ENCODE assay signal across 8 mouse cellular contexts in the genomic region with DNA sequence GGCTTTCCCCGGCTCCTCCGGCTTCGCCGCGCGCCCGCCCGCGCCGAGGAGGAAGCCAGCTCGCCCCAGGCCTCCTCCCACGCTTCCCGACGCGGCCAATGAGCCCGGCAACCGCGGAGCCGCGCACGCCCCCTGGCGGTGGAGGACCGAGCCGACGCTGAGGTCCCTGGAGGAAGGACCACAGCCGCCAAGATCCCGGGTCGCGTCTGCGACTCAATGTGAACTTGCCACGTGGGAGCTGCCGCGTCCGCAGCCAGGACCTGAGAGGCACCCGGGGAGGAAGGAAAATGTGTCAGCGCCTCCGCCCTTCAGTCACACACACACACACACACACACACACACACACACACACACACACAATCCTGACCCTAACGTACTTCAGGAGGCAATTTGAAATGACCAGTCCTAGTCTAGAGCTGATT. TPM values are rescaled to one million over a fixed set of nuclear protein-coding genes. Genes with fewer than 3 reads are reported as not detected.
A peak's percentile ranks its signal among the peaks of the same experiment; 100 is the strongest.
DNase-seq lines count a peak whose midpoint lies in the region; ATAC-seq and TF ChIP-seq lines count a peak whose summit lies in the region.

TSS of gene Fam3c (minus strand) at position 158 of the 422 bp plus-strand sequence.

- TF ChIP-seq POLR2A in cortical plate, adult 2 months (IDR thresholded peaks at IDR 0.05; ENCODE audit: extremely low read depth, insufficient read depth, low read length), result no peak

- H3K4me1 ChIP-seq in cortical plate, adult 2 months (ENCODE audit: control insufficient read depth, insufficient read depth, low read length), result peaks cover 3% of the 10 kb centered on the region; the same call in 1 of the 2 replicates

- peak within 1 kb of the TSS; percentile 84 for H3K27ac ChIP-seq in cortical plate, adult 2 months (ENCODE audit: insufficient read depth, low read length)

- H3K4me3 ChIP-seq in cortical plate, adult 2 months (ENCODE audit: insufficient read depth, low read length), result peak within 1 kb of the TSS; percentile 64

- TF ChIP-seq CTCF in cortical plate, adult 2 months (IDR thresholded peaks at IDR 0.05; ENCODE audit: extremely low read depth, insufficient read depth, low read length), result peak; percentile 62

- ATAC-seq in activated CD4-positive, CD25-positive, alpha-beta regulatory T cell, adult 4 months, result peak; percentile 67
- peak; percentile 92 for ATAC-seq in megakaryocyte progenitor cell, adult 5-6 weeks (replicated peaks; ENCODE audit: poor library complexity)

- DNase-seq in gastrocnemius, postnatal 10 days, result peak; percentile 99
- peak; percentile 96 for DNase-seq in induced T-regulatory cell, adult 2 months (ENCODE audit: low read depth)
- peak; percentile 78 to 93 for DNase-seq in left cerebral cortex, adult 9 months (ENCODE audit: low spot score in 2 of 2)
- peak; percentile 98 for DNase-seq in right cerebral cortex, postnatal 14 days
- peak; percentile 93 to 96 for DNase-seq in urinary bladder, postnatal 4 days (ENCODE audit: low spot score in 2 of 2)

RNA-seq across cellular contexts. Expression of gene Fam3c, which starts in this region (rescaled TPM):
- polyA plus RNA-seq in activated CD4-positive, CD25-positive, alpha-beta regulatory T cell, adult 4 months (2017; shearing (Covaris generic)), result 100 to 1,000 TPM; 109 to 114 TPM
- polyA plus RNA-seq in cortical plate, adult 2 months (2012; rRNA removed), result 35.3 and 37.7 TPM in 2 replicates
- total RNA-seq in gastrocnemius, postnatal 10 days (2021), result 10 to 100 TPM; 32.8 to 39.2 TPM
- total RNA-seq in megakaryocyte progenitor cell, adult 5-6 weeks (2015), result 20.2 and 27.8 TPM in 2 replicates
- 51.0 and 76.7 TPM in 2 replicates for total RNA-seq in megakaryocyte progenitor cell, adult 5-6 weeks (2017)

Comparison
In these comparisons a context has a peak if more than half of its experiments do, and no peak if none do; other contexts are left out.
1. Peak in every context shown above with its lines: DNase-seq, ATAC-seq, H3K4me3 ChIP-seq and H3K27ac ChIP-seq.